Mouse (Mus musculus) left cerebral cortex, postnatal 14 days (tissue): ENCODE measurements around the gene Rex2. TPM values are rescaled to one million over a fixed set of nuclear protein-coding genes. Genes with fewer than 3 reads are reported as not detected.
"Not testable (repeated sequence)": the region's sequence is repeated elsewhere in the genome, so short reads cannot be mapped to it uniquely, and the experiment has no call there.

Source experiments
- DNase-seq, 2 experiments: peaks; one replicate each; pipeline ENCODE4 v3.0.0; 2021 to 2022; ENCODE audit warnings: low spot score in 2 of 2, mixed read lengths in 1 of 2
- intact Hi-C: fragments of 180-260 bp; cut with DNase I; formaldehyde crosslinking; loops from one replicate; pipeline ENCODE4 v1.15.1; 2025
- long read RNA-seq, 2 experiments: library from polyadenylated mRNA; stranded (forward); transcript quantifications; one replicate each; pipeline ENCODE4 v2.0.0; 2021
- total RNA-seq, 2 experiments: library from RNA; stranded (reverse); gene quantifications; 2 replicates each; pipeline ENCODE4 v1.2.3; 2021

Rex2 gene
- total RNA-seq = under 1 TPM; 0.15 to 0.23 TPM
- long read RNA-seq, experiment 1 = 0 reads
- long read RNA-seq, experiment 2 = 0 reads

DNA sequence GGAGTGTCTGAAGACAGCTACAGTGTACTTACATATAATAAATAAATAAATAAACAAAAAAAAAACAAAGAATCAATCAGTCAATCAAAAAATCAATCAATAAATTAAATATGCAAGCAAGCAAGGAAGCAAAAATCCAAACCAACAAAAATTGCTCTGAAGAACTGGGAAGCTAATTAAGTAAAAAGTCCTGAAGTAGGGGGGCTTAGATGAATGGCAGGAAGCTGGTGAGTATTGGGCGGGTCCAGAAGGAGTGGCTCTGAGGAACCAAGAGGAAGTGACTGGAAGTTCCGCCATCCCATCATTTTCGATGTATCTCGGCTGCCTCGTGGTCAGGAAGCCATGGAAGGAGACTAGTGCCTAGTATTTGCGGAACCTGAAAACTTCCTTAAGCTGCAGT, at the start of gene Rex2:
Gene Rex2, plus strand, starts transcription at position 301 of the 400 bp plus-strand sequence.
- intact Hi-C loops, DNase-seq: not testable (repeated sequence)

- DNase-seq, intact Hi-C loops: not testable (repeated sequence)
Observed at GRCm38 (mm10) chr4:146976581-146976980, 45.1 kb upstream of the Rex2 start.

DNA sequence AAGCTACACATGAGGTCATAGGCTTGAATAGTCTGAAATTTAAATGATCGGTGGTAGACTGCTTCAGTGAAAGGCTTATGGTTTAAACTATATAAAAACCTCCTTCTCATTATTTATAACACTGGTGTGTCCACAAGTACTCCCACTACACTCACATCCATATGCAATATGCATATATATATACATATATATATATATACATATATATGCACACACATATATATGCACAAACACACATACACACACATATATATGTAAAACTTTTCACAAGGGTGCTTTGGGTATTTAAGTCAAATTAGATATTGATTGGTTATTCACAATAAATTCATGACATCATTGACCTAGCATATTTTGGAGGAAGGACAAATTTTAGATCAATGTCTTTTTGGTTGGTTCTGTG, 3.2 kb upstream of the Rex2 start:
- DNase-seq, intact Hi-C loops: not testable (repeated sequence)

GRCm38 (mm10) chr4:147026374-147026773, 4.7 kb downstream of the Rex2 start:
- intact Hi-C loops, DNase-seq: not testable (repeated sequence)

DNA sequence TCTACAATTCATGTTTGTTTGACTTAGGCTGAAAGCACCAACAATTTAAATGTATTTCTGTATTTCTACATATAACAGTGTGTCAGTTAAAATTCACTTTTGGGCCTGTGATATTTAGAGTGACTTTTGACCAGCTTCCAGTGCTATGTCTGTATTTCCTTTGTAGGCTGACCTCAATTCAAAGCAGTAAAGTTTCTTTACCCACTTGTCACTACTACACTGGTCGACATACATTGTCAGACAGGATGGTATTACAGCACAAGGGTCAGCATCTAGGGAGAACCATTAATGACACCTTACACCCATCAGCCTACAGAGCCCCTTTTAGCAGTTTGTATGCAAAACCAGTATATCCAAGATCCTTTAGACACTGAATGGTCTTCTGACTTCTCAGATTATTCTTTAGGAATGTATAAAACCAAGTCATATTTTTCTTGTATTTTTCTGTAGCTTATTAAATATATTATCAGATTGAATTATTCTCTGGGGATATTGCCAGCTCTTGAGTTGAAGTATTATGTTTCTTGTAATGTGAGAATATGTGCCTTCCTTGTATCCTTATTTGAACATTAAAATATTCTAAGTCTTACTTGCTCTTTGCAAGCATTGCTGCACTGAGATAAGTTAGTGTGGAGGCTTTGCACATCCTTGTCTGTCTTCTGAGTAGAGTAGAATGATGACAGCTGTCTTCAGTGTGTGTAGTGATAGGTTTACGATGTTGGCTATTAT, 9.8 kb downstream of the Rex2 start:
- intact Hi-C loops, DNase-seq: not testable (repeated sequence)

- intact Hi-C loops, DNase-seq: not testable (repeated sequence)
Observed at GRCm38 (mm10) chr4:147063768-147064167, 42.1 kb downstream of the Rex2 start.

DNA sequence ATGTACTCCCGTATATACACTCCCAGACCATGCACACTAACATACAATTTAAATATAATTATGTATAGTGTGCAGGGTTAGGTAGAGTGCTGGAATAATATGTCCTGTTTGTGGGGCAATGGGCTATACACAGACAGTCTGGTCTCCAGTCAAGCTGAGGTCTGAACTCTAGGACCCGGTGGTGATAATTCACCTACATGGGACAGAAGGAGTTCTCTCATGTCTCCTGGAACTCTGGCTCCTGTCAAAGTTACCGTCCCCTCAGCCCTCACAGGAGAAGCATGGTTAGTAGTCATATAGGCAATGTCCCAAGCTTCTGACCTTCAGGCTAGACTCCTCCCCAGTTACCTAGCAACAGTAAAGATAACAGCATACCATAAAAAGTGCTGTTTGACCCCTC, 44.2 kb downstream of the Rex2 start:
- intact Hi-C loops, DNase-seq: not testable (repeated sequence)

DNA sequence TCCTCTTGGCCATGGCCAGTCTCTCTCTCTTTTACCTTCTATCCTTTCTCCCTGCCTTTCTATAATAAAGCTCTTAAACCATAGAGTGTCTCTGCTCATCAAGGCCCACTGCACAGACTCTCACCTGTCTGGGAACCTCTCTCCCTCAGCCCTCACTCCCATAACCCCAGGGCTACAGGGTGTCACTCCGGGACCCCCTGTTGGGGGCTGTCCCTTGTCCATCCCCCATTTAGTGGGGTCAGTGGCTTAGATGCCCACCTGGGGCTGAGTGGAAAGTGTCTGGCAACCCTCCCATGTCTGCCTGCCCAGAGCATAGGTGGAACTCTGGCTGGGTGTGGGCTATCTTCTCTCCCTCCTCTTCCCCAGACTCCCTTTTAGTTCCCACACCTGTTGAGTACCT, 44.7 kb downstream of the Rex2 start:
- intact Hi-C loops, DNase-seq: not testable (repeated sequence)

DNA sequence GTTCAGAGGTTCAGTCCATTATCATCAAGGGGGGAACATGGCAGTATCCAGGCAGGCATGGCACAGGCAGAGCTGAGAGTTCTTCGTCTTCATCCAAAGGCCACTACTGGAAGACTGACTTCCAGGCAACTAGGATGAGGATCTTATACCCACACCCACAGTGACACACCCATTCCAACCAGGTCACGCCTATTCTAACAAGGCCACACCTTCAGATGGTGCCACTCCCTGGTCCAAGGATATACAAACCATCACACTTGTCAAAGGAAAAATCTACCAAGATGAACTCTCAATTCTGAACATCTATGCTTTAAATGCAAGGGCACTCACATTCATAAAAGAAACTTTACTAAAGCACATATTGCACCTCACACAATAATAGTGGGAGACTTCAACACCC, 74.0 kb downstream of the Rex2 start:
- DNase-seq, intact Hi-C loops: not testable (repeated sequence)

GRCm38 (mm10) chr4:147101666-147102626, 80.3 kb downstream of the Rex2 start:
- intact Hi-C loops, DNase-seq: not testable (repeated sequence)

GRCm38 (mm10) chr4:147103814-147104213, 82.2 kb downstream of the Rex2 start:
- intact Hi-C loops = not testable (repeated sequence)

More at GRCm38 (mm10) chr4:147103814-147104213, 82.2 kb downstream of the Rex2 start:
- DNase-seq = peak in 1 of 2 experiments; percentile 8

Other genes starting within 250 kb of the Rex2 start
- gene Gm21411, start 112.3 kb upstream of the Rex2 start, total RNA-seq = not detected
- not detected for gene Zfp989, start 49.9 kb upstream of the Rex2 start, total RNA-seq
- gene Zfp991, start 110.2 kb downstream of the Rex2 start, total RNA-seq = 1 to 10 TPM; 8.9 to 9.9 TPM